Mouse (Mus musculus) mouse embryonic stem cell (cell line): ENCODE data around the gene Def8.

Experiments used
- in situ Hi-C, 2 experiments: fragments of 300-500 bp; cut with MboI; formaldehyde crosslinking; loops; 1 replicate in 1 of 2; 3 replicates in 1 of 2; pipeline ENCODE4 v1.14.3; 2019 to 2020; ENCODE audit warnings: low sequenced_read_pairs in 2 of 2, low pct_unique_long_range_greater_than_20kb in 1 of 2, mixed read lengths in 1 of 2; ENCODE audit not compliant: unreplicated experiment in 1 of 2

The Def8 gene

GRCm38 (mm10) chr8:123507153-123507552 is 83.8 kb downstream of the Def8 start:
- in situ Hi-C loops = no loop called here

GRCm38 (mm10) chr8:123510819-123511218 is 87.5 kb downstream of the Def8 start:
- in situ Hi-C loops = no loop called here
